In genomic region chrX:101849281-101849821, GRCm38 (mm10) we compare ENCODE assay signal across 8 mouse cellular contexts. TPM values are rescaled to one million over a fixed set of nuclear protein-coding genes. Genes with fewer than 3 reads are reported as not detected.
DNase-seq lines count a peak whose midpoint lies in the region; ATAC-seq and TF ChIP-seq lines count a peak whose summit lies in the region.

TSS of gene Nhsl2 (plus strand) at chrX:101849385.

- H3K4me2 ChIP-seq in heart, postnatal 0 days (ENCODE audit: low read depth, low read length), result peak within 1 kb of the TSS; percentile 89
- H3K4me2 ChIP-seq in liver, embryonic 16.5 days (ENCODE audit: low read depth, low read length), result peak within 1 kb of the TSS; percentile 55
- H3K4me2 ChIP-seq in neural tube, embryonic 13.5 days, result peak within 1 kb of the TSS; percentile 66

- H3K27me3 ChIP-seq in thymus, adult 2 months (ENCODE audit: control insufficient read depth, insufficient read depth, low read length), result peaks cover 9% of the 10 kb centered on the region; the same call in 1 of the 2 replicates
- peaks cover 100% of the 10 kb centered on the region for H3K27me3 ChIP-seq in forebrain, embryonic 10.5 days (ENCODE audit: poor library complexity, severe bottlenecking)
- H3K27me3 ChIP-seq in heart, postnatal 0 days (ENCODE audit: control insufficient read depth, insufficient read depth, low read length), result 0 out of 2 replicates have a peak, but pooled peaks cover 7% of the 10 kb centered on the region
- H3K27me3 ChIP-seq in liver, embryonic 16.5 days (ENCODE audit: control insufficient read depth, insufficient read depth, low read depth, low read length), result peaks cover 54% of the 10 kb centered on the region
- H3K27me3 ChIP-seq in neural tube, embryonic 13.5 days, result peaks cover 87% of the 10 kb centered on the region

- WGBS in thymus, adult 2 months, result 3% methylated on average over 32 of the region's 58 CpGs
- WGBS in forebrain, embryonic 10.5 days, result 20% methylated on average over 48 of the region's 58 CpGs
- WGBS in heart, postnatal 0 days, result 23% methylated on average over 24 of the region's 58 CpGs
- 11% methylated on average over 26 of the region's 58 CpGs for WGBS in liver, embryonic 16.5 days (ENCODE audit: insufficient replicate concordance)
- 19% methylated on average over 32 of the region's 58 CpGs for WGBS in neural tube, embryonic 13.5 days

- H3K36me3 ChIP-seq in thymus, adult 2 months (ENCODE audit: control insufficient read depth, insufficient read depth, low read length), result no peaks in the 10 kb centered on the region
- H3K36me3 ChIP-seq in forebrain, embryonic 10.5 days (replicated peaks), result no peaks in the 10 kb centered on the region
- H3K36me3 ChIP-seq in heart, postnatal 0 days (replicated peaks; ENCODE audit: control insufficient read depth, insufficient read depth, low read length), result no peaks in the 10 kb centered on the region
- no peaks in the 10 kb centered on the region for H3K36me3 ChIP-seq in liver, embryonic 16.5 days (ENCODE audit: control insufficient read depth, insufficient read depth)
- H3K36me3 ChIP-seq in neural tube, embryonic 13.5 days, result no peaks in the 10 kb centered on the region

- peak; percentile 74 for ATAC-seq in heart, postnatal 0 days (ENCODE audit: insufficient read depth, low read depth)
- no peak for ATAC-seq in liver, embryonic 16.5 days (ENCODE audit: low read depth)
- peak; percentile 91 for ATAC-seq in neural tube, embryonic 13.5 days (ENCODE audit: low read depth)

- TF ChIP-seq POLR2A in thymus, adult 2 months (IDR thresholded peaks at IDR 0.05; ENCODE audit: control insufficient read depth, extremely low read depth, insufficient read depth, low read length, poor library complexity), result no peak

- peak within 1 kb of the TSS; percentile 46 for H3K4me3 ChIP-seq in thymus, adult 2 months (ENCODE audit: control insufficient read depth, insufficient read depth, low read length)
- H3K4me3 ChIP-seq in forebrain, embryonic 10.5 days, result peak within 1 kb of the TSS; percentile 60
- peak within 1 kb of the TSS; percentile 57 for H3K4me3 ChIP-seq in heart, postnatal 0 days (ENCODE audit: low read depth, low read length)
- H3K4me3 ChIP-seq in liver, embryonic 16.5 days (ENCODE audit: low read depth, low read length), result peak within 1 kb of the TSS; percentile 43
- peak within 1 kb of the TSS; percentile 50 for H3K4me3 ChIP-seq in neural tube, embryonic 13.5 days

- H3K4me1 ChIP-seq in thymus, adult 2 months (replicated peaks; ENCODE audit: control insufficient read depth, insufficient read depth, low read length), result peaks cover 11% of the 10 kb centered on the region
- peaks cover 38% of the 10 kb centered on the region for H3K4me1 ChIP-seq in forebrain, embryonic 10.5 days
- no peaks in the 10 kb centered on the region for H3K4me1 ChIP-seq in heart, postnatal 0 days (ENCODE audit: control insufficient read depth, insufficient read depth)
- no peaks in the 10 kb centered on the region for H3K4me1 ChIP-seq in liver, embryonic 16.5 days (ENCODE audit: control insufficient read depth, low read depth, low read length)
- no peaks in the 10 kb centered on the region for H3K4me1 ChIP-seq in neural tube, embryonic 13.5 days (replicated peaks)

- TF ChIP-seq EP300 in heart, postnatal 0 days (IDR thresholded peaks at IDR 0.05; ENCODE audit: low read depth), result no peak

- no peak for TF ChIP-seq CTCF in thymus, adult 2 months (IDR thresholded peaks at IDR 0.05; ENCODE audit: borderline replicate concordance, control insufficient read depth, extremely low read depth, insufficient read depth, low read length, poor library complexity)
- TF ChIP-seq CTCF in heart, postnatal 0 days (IDR thresholded peaks at IDR 0.05; ENCODE audit: low read depth), result no peak

- peak within 1 kb of the TSS; percentile 48 for H3K9ac ChIP-seq in heart, postnatal 0 days (replicated peaks; ENCODE audit: low read depth, low read length)
- no peak within 1 kb of the TSS for H3K9ac ChIP-seq in liver, embryonic 16.5 days (ENCODE audit: low read depth, low read length)
- peak within 1 kb of the TSS; percentile 62 for H3K9ac ChIP-seq in neural tube, embryonic 13.5 days

- no peak within 1 kb of the TSS for H3K27ac ChIP-seq in thymus, adult 2 months (ENCODE audit: control insufficient read depth, insufficient read depth, low read length)
- peak within 1 kb of the TSS; percentile 80 for H3K27ac ChIP-seq in forebrain, embryonic 10.5 days
- no peak within 1 kb of the TSS for H3K27ac ChIP-seq in heart, postnatal 0 days (ENCODE audit: low read depth)
- no peak within 1 kb of the TSS for H3K27ac ChIP-seq in liver, embryonic 16.5 days (ENCODE audit: low read length)
- no peak within 1 kb of the TSS for H3K27ac ChIP-seq in neural tube, embryonic 13.5 days (replicated peaks)

- no peak for DNase-seq in thymus, adult 2 months
- no peak for DNase-seq in thymus, adult 18-20 months
- DNase-seq in forebrain, embryonic 10.5 days (ENCODE audit: extremely low spot score, low spot score), result peak; percentile 39
- peak; percentile 60 for DNase-seq in heart, postnatal 0 days (ENCODE audit: low spot score)
- peak; percentile 62 to 79 for DNase-seq in kidney, postnatal 25 days
- DNase-seq in thymus, postnatal 36 days, result peak; percentile 2 to 13

- no peaks in the 10 kb centered on the region for H3K9me3 ChIP-seq in forebrain, embryonic 10.5 days
- H3K9me3 ChIP-seq in heart, postnatal 0 days (replicated peaks; ENCODE audit: control insufficient read depth, low read length), result no peaks in the 10 kb centered on the region
- no peaks in the 10 kb centered on the region for H3K9me3 ChIP-seq in liver, embryonic 16.5 days (replicated peaks; ENCODE audit: control insufficient read depth, low read length)
- no peaks in the 10 kb centered on the region for H3K9me3 ChIP-seq in neural tube, embryonic 13.5 days

RNA-seq across cellular contexts. Expression of gene Nhsl2, which starts in this region (rescaled TPM):
- polyA plus RNA-seq in thymus, adult 2 months (2012; rRNA removed), result 0.81 and 1.4 TPM in 2 replicates
- 11.3 and 12.1 TPM in 2 replicates for polyA plus RNA-seq in forebrain, embryonic 10.5 days (2016; fragmentation: Nextera tagmentation; extraction: Ambion mirVana)
- total RNA-seq in heart, postnatal 0 days (2014; rRNA removed; ENCODE audit: low replicate concordance), result 4.4 and 18.7 TPM in 2 replicates
- polyA plus RNA-seq in heart, postnatal 0 days (2015; fragmentation: Nextera tagmentation; extraction: Ambion mirVana), result 2.7 and 2.9 TPM in 2 replicates
- 1.6 and 1.7 TPM in 2 replicates for polyA plus RNA-seq in liver, embryonic 16.5 days (2015; fragmentation: Nextera tagmentation; extraction: Ambion mirVana)
- 4.6 and 5.7 TPM in 2 replicates for polyA plus RNA-seq in neural tube, embryonic 13.5 days (2015; fragmentation: Nextera tagmentation; extraction: Ambion mirVana)

Comparison
In these comparisons a context has a peak if more than half of its experiments do, and no peak if none do; other contexts are left out.
1. DNase-seq: peak in forebrain, embryonic 10.5 days (single experiment), heart, postnatal 0 days (single experiment), kidney, postnatal 25 days (2 of 2) and thymus, postnatal 36 days (2 of 2); none in thymus, adult 2 months (single experiment) and thymus, adult 18-20 months (0 of 2).
2. Peak in every context shown above with its lines, with median percentiles within 50 percentile points of each other: H3K4me3 ChIP-seq and H3K4me2 ChIP-seq.